Mouse (Mus musculus) gastrocnemius, postnatal 10 days (tissue): ENCODE results near the gene Kdm4a. TPM values are rescaled to one million over a fixed set of nuclear protein-coding genes. Genes with fewer than 3 reads are reported as not detected.
A peak's percentile ranks its signal among the peaks of the same experiment; 100 is the strongest.

Source experiments
- DNase-seq: peaks from one replicate; pipeline ENCODE4 v3.0.0; 2021; ENCODE audit warnings: mixed read lengths
- long read RNA-seq, 2 experiments: library from polyadenylated mRNA; stranded (forward); transcript quantifications; one replicate each; pipeline ENCODE4 v2.0.0; 2021
- total RNA-seq, 2 experiments: library from RNA; stranded (reverse); gene quantifications; 2 replicates each; pipeline ENCODE4 v1.2.3; 2021

Kdm4a gene
- total RNA-seq = 10 to 100 TPM; 26.4 to 28.0 TPM
- long read RNA-seq, experiment 1 = 0 reads
- long read RNA-seq, experiment 2 = 0 reads

DNA sequence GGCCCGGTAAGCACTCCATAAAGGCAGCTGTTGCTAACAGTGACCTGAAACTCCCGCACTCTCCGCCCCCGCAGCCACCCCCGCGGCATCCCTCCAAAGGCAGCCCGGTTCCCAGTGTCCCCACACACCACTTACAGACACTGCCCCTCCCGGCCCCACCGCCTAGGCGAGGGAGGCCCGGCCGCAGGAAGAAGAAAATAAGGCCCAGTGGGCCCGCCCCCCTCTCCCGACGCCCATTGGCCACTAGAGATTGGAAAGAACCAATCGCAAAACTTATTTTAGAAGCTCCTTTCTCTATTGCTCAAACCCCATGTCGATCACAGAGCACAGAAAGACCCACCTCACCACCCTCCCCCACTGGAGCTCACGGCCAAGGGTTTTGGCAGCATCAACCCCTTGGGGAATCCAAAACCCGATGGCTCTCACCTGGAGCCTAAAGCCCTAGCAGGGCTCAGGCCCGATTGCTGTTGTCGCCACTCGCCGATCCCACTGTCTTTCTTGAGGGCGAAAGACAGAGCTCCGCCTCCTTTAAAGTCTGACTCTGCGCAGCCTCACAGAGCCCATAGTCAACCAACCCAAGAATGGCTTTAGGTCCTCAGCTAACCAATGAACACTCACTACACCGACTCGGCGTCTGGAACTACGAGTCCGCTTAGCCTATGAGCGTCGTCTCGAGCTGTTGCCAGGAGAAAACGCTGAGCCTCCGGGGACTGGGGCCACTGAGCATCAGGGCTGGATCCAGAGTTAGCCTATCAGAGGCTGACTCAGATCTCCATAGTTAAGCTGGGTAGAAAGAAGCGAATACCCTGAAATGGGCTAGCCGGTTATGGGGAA, at the start of gene Kdm4a:
Kdm4a (minus strand) TSS at position 577 of the 834 bp plus-strand sequence.
- peak; percentile 84 for DNase-seq

DNA sequence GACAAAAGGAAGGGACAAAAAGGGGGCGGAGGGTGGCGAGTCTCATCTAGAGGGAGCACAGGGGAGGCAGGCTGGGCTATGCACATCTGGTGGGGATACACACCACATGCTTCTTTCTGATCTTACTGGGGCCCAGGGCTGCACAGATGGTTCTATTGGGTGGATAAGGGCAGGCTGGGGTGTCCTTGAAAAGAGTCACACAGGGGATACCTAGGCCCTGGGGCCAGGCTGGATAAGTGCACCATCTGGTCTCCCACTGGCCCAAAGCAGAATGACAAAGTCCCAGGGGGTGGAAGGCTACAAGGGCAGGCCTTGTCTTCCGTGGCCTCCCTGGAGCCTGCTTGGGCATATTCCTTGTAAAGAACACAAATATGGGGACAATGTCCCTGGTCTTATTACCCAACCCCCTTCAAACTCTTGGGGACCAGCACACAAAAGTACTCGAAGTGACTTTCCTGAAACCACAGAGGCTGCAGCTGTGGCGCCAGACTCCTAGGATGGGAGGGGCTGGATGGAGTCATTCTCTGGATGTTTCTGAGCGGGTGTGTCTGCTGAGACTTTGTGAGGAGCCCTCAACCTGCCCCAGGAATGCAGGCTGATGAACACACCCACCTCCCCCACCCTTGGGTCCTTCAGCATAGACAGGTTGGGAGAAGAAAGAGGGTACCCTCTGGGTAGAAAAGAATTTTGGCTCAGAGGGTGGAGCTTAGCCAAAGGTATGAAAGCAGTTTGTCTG, 49.4 kb upstream of the Kdm4a start:
- DNase-seq = no peak

DNA sequence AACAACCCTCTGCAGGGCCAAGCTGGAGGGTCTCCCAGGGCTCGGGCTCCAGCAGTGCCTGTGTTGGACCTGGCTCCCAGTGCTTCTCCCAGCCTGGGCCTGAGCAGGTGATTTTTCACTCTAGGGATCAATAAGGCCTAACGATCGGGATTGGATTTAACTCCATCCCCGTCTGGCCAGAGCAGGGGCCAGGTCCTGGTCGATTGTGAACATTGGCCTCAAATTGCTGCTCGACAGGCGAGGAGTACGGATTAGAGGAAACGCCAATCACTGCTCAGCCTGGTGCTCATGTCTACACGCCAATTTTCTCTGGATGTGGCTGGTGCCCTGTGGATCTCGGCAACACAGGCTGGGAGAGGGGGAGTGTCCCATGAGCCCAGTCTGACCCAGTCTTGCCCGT, 47.6 kb upstream of the Kdm4a start:
- DNase-seq = no peak

DNA sequence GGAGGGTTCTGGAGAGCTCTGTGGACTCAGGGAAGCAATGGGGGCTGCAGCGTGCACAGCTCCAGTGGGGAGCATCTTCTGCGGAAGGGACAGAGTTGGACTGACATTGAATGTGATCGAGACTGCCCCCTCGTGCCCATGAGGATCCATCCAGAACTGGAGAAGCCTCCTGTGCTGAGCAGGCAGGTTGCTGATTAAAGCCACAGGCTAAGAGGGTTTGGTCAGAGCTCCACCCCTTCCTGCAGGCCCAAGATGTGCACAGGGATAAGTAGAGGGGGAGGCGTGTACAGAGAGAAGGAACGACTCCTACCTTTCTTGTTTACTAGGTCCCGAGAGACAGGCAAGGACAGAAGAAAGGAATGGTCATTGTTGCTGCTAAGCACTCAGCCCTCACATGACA, 41.4 kb upstream of the Kdm4a start:
- DNase-seq = no peak

DNA sequence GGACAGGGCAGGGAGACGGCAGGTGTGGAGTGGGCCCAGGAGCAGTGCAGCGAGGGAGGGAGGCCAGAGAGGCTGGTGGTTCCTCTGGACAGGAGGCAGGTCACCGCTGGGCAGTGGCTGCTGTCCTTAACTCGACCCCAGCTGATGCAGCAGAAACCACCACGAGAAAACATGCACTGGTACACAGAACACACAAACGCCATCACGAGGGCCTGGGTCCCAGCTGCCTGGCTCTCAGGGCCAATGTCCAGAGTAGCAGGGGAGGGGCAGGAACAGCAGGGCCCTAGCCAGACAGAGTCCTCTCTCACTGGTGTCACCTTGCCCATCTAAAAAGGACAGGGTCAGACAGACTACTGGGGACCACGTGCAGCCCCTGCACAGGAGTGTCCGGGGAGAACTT, 40.9 kb upstream of the Kdm4a start:
- DNase-seq = no peak

DNA sequence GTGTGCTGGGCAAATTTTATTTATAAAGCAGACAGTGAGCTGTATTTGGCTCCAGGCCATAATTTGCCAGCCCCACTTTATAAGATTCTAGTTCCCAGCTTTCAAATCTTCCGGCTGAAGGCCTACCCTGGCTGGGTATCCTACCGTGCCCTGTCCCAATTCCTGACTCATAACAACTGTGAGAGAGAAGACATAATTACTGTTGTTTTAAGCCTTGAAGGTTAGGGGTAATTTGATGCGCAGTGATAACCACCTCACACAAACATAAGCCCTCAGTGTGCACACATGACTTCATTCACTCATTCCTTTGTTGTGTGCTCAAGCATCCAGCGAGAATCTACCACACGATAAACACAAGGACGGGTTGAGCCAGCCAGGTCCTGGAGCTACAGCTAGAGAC, 39.6 kb upstream of the Kdm4a start:
- no peak for DNase-seq

DNA sequence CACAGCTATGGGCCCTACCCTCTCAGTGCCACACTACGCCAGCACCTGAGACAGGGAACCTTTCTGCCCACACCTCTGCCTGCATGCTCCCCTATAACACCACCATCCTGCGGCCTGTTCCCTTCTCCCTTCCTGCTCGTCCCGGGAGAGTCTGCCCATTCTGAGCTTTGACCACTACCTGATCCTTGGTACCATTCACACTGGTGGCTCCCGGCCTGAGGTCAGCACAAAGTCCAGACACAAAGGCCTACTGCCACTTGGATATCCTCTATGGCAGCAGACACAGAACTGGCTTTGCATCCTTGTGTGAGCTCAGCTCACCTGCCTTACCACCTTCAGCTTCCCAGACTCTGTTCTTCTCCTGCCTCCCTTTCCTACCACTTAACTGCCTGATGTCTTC, 38.7 kb upstream of the Kdm4a start:
- no peak for DNase-seq

DNA sequence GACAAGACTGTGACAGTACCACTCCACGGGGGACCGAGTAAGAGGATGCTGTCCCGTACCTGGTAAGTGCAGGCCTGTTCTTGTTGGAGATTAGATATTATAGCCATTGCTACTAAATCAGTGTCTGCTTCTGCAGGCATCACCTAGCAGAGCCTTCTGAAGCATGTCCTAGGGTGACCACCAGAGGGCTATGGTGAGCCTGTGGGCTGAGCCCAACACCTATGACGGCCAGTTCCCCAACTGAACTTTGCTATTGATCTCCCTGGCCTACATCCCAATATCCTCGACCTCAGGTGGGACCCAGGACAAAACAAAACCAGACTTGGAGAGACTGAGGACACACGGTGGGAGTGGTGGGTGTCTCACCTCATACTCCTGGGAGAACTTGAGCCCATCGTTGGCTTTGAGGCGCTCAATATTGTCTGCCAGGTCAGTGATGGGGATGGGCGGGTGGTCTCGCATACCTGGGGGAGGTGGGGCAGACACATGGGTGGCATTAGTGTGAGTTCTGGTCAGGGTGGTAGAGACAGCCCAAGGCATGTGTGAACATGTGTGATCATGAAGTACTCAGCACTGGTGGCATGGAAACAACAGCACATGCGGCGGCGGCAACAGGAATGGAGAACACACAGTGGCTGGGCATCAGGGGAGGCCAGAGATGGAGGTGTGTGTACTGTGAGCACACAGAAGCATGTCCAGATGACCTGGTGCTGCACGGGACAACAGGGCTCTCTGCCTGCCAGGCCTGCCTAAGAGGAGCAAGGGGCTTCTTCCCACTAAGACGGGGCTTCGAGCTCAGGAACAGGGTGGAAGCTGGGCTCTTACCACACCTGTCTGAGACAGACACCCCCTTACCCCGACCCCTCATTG, 37.1 kb upstream of the Kdm4a start:
- DNase-seq = peak; percentile 68

DNA sequence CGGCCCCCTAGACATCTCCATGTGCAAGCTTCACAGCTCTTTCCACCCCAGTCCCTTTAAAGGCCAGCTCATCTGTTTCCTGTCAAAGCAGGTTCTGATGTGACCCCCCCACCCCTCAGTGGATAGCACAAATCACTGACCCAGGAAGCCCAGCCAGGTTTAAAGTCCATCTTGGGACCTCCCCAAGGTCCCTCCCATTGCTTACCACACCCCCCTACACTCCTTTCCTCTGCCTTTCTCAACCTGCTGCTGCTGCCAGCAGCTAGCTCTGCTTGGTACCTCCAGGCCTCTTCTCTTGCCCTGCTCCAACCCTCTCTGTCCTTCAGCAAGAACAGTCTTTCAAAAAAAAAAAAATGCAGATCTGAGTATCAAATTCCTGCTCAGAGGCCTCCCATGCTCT, 35.0 kb upstream of the Kdm4a start:
- no peak for DNase-seq

DNA sequence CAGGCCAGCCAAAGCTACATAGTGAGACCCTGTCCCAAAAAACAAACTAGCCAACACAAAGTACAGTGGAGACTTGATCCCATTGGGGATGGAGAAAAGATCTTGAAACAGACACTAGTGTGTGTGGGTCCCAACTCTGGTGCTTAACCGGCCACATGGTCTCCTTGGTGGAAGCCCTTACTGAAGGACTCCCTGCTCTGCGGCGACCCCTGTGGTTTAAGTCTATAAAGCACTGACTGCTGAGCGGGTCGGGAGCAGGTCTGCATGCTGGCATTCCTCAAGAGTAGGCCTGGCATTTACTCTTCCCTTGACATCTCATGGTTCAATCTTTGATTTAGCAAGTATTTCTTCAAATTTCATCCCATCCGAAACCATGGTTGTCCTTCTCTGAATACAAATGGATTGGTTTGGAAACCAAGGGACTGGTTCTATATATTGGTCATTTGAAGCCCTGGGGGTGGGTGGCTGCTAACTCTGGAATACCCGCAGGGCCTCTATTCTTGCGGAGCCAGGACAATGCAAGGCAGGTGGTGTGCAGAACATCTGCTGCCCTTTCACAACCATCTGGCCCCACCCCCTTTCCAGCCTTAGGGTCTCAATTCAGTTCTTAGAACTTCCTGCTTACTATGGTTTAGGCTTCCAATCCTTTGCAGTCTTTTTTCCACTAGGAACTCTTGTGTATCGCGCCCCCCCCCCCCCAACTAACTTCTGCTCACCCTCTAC, 27.2 kb upstream of the Kdm4a start:
- no peak for DNase-seq

DNA sequence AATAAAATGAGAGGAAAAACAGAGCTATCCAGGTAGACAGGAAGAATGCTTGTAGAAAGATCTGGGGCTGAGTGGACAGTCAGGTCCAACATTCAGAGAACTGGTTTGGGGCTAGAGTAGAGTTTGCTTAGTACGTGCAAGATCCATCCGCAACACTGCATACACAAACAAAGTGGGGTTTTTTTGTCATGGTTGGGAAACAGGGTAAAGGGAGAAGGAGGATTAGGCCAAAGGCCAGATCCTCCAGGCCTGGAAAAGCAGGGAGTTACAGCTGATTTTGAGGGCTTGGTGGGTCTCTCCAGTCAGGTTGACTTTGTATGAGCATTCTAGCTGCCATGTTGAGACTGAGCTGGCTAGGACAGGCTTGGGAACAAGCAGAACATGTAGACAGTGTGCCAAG, 26.1 kb upstream of the Kdm4a start:
- no peak for DNase-seq

DNA sequence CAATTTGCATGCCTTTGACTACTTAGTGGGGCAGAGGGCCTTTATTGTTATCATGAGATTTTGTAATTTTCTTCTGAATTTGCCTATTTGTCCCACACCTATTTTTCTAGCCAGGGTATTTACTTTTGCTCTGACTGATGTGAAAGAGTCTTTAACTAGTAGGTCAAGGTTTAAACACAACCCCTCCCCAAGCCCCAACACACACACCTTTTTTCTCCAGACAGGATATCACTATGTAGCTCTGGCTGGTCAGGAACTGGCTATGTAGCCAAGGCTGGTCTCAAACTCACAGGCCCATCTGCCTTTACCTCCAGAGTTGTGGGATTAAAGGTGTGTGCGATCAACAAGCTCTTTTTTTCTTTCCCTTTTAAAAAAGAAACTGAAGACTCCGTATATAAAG, 19.2 kb upstream of the Kdm4a start:
- DNase-seq = no peak

DNA sequence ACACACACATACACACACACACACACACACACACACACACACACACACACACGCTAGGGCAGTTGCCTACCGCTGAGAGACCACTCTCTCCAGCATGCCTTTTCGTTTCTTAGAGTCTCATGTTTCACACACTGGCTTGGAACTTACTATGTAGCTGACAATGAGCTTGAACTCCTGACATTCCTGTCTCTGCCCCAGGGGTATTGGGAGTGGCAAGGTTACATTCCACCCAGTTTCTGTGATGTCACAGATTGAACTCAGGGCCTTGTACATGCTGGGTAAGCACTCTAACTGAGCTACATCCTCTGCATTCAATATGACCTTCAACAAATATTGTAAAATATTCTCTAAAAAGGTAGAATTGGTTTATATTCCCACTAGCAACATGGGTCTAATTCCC, 18.8 kb upstream of the Kdm4a start:
- DNase-seq = no peak

DNA sequence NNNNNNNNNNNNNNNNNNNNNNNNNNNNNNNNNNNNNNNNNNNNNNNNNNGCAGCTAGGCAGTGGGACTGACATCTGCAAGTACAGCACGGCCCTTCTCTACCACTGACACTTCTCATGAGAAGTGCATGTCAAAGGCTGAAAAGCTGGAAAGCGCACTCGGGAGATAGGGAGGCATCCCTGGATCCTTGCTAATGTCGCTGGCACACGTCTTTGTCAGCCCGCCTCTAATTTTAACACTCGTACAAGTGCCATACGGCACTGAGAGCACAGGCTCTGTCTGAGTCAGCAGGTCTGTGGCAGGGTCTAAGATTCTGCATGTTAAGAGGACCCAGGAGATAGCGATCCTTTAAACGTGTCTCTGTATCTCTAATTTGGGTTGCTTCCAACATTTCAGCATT, 16.3 kb upstream of the Kdm4a start:
- no peak for DNase-seq

DNA sequence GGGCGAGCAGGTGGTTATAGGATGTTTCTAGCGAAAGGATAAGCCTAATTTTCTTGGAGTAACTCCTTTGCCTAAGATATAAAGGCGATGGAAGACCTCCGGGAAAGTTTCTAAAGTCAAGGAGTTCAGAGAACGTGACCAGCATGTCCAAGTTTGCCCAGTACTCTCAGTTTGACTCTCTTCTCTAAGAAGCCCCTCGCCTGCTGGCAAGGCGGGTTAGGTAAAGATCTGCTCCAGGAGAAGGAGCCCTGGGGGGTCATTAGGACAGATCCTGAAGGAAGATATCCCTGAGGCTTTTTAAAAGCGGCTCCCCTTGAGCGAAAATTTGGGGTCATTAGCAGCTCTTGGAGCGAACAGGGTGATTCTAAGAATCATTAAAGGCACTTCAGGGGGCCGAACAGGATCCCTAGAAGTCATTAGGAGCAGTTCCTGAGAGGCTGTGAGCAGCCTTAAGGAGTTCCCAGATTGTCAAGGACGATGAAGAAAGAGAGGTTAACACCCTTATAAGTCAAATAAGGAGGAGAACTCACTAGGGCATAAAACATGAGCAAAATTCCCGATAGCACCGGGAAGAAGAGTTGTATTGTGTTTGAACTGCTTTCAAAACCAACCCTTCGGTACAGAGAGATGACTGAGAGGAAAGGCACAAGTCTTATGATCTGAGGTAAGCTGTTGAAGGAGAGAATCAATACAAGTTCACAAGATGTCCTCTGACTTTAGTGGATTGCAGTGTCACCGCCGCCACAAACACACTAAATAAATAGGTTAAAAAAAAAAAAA, 648 bp upstream of the Kdm4a start:
- no peak for DNase-seq

DNA sequence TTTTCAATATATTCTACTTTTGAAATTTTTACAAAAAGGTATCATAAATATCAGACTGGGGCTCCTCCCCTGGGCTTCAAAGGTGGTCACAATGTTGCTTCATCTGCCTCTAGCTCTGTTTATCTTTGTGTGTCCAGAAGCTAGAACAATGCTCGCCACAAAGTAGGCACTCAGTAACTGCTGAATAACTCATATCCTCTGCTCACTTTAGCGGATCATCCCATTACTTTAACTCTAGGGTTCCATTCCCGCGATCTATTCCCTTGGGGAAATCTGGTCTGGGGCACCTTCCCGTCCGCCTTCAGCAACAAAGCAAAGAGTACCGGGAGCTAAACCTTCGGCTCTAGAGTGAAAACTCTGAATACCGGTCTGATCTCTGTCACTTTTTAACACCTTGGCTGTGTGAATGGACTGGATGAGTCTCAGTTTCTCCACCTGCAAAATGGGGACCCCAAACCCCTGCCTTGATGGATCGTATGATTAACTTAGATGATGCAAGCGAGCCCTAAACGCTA, 834 bp downstream of the Kdm4a start:
- no peak for DNase-seq

DNA sequence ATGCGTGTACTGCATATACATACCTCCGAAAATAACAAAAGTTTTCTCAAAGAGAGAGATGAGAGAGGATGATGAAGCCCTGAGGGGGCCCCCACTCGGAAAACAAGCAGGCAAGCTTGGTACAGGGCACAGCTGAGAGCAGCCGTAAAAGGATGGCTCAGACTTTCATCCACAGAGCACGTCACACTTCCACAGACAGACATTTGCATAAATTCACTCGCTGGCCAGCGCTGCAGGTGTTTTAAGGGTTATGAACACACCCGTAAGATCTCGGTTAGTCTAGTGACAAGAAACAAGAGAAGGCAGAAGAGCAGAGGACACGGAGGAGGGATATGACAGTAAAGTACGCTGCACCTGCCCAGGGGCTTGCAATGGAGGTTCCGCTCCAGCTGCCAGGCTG, 7.4 kb downstream of the Kdm4a start:
- DNase-seq = no peak

DNA sequence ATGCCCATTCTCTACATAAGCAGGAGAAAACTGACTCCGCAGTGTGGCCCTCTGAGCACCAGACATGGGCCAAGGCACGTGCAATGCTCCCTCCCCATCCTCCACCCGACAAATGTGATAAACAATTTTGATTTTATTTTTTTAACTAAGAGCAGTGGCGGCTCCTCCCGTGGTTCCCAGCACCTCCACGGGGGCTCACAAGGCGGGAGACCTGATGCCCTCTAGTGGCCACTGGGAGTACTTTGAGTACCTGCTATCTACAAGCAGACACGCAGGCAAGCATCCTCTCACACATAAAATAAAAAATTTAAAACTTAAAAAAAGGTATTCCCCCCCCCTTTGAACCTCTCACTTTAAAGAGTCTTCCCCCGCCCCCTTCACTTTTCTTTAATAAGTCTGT, 8.8 kb downstream of the Kdm4a start:
- no peak for DNase-seq

DNA sequence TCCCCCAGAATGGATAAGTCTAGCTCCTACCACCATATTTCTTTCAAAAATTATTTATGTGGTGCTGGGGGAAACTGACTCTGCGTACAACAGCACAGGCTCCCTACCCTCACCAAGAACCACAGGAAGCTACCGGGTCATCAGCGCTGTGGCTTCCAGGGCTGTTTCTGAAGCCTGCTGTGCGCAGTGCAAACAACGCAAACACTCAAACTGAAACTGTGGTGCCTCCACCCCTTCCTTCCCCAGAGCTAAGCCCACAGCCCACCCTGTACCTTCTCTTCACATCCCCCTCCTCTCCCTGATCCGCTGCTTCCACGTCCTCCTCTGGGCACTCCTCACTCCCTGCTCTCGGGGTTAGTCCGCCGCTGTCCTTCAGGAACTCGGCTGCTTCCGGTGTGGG, 17.7 kb downstream of the Kdm4a start:
- no peak for DNase-seq

DNA sequence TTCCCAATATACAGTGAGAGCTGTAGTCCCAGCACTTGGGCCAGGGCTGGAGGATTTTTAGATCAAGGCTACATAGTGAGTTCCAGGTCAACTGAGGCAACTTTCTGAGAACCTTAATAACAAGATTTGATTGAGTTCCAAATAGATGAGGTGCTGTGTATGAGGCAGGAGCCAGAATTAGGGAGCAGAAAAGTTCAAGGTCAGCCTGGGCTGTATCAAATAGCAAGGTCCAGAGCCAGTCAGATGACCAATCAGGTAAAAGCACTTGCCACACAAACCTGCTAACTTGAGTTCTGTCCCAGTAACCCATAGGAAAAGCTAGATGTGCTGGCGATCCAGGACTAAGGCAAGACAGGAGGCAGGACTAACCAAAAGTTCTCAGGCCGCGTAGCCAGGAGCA, 22.2 kb downstream of the Kdm4a start:
- DNase-seq = no peak

DNA sequence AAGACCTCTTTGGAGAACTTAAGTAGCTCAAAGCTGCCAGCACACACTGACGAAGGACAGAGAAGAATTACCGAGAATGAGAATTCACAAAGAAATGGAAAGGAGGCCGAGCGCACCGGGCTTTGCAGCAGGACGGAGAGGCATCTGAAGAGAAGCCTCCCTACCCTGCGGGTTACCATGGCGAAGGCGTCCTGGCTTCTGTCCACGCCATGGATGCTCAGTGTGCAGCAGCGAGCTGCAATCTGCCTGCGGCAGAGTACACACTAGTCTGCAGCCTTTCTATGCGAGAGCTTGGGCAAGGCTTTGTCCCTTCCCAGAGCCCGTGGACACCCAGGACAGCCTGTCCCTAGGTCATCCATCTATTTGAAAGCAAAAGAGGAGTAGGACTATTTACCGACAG, 23.3 kb downstream of the Kdm4a start:
- DNase-seq = no peak
